Mouse (Mus musculus) right cerebral cortex, postnatal 36 days (tissue): ENCODE measurements around the gene Gm20403.
A peak's percentile ranks its signal among the peaks of the same experiment; 100 is the strongest.
"Not testable (repeated sequence)": the region's sequence is repeated elsewhere in the genome, so short reads cannot be mapped to it uniquely, and the experiment has no call there.

ENCODE experiments used
- DNase-seq, 2 experiments: peaks; one replicate each; pipeline ENCODE4 v3.0.0; 2022; ENCODE audit warnings: low spot score in 2 of 2, mixed read lengths in 1 of 2

The Gm20403 gene

GRCm38 (mm10) chr12:54986052-54986717, at the start of gene Gm20403:
Gm20403 (minus strand) TSS chr12:54986529.
- peak in 1 of 2 experiments; percentile 9 for DNase-seq

DNA sequence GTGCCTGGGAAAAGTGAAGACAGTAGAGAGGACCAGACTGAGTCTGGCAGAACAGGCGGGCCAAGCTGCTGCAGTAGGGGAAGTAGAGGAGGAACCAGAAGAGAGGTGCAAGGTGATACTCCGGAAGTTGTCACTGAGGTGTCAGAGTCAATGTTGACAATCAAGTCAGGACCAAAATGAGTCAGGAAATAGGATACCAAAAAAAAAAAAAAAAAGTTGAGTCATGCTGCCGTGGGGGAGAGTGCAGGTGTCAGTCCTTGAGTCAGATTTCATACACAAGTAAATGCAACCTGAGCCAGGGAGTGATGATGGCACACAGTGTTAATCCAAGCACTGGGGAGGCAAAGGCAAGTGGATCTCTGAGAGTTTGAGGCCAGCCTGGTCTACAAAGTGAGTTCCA, 40.8 kb upstream of the Gm20403 start:
- DNase-seq, result no peak

GRCm38 (mm10) chr12:55023284-55023683, 37.0 kb upstream of the Gm20403 start:
- no peak for DNase-seq

GRCm38 (mm10) chr12:55019421-55019877, 33.1 kb upstream of the Gm20403 start:
- DNase-seq, result no peak

DNA sequence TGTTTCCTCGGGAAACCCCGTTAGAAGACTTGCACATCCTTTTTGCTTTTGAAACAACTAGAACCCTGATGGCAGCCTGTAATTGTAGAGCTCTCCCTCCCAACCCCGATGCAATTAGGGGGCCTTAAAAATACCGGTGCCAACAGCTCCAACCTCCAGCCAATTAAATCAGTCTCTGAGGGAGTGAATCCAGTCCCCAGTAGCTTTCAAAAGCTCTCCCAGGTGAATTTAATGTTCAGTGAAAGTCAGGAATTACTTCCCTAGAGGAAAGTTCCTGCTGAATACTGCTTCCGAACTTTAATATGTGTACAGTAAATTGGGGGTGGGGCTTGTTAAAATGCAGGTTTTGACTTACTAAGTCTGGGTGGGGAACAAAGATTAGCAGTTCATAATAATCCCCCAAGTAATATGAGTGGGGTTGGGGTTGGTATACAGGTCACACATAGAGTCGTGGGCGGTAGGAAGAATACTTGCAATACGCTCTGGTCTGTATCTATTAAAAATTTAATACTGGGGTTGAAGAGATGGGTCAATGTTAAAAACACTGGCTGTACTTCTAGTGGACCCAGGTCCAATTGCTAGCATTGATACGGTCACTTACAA, 30.9 kb upstream of the Gm20403 start:
- no peak for DNase-seq

DNA sequence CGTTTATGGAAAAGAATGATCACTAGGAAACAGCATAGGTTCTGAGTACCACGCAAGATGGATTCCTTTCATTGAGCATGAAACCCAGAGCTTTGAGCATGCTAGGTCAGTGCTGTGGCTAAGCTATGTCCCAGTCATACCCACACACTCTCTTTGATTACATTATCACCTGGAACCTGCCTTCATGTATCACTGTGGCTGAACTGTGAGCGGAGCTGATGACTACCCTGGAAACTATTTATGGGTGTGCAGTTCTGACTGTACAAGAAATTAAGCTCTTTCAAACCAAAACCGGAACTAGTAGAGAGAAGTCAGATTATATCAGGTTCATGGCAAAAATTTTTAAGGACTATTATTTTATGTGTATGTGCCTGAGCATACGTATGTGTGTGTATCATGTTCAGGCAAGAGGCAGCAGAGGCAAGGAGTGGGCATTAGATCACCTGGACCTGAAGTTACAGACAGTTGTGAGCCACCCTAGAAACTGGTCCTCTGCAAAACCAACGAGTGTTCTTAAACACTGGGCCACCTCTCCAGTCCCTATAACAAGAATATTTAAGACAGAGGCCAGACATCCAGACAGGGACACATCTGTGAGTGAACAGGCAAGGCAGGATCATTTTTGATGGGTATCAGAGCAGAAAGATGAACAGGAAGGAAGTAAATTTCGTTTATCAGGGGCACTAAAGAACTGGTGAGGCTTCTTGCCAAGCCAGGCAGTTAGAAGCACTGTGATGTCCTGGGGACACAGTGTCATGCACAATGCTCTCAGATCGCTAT, 30.2 kb upstream of the Gm20403 start:
- DNase-seq, result no peak

DNA sequence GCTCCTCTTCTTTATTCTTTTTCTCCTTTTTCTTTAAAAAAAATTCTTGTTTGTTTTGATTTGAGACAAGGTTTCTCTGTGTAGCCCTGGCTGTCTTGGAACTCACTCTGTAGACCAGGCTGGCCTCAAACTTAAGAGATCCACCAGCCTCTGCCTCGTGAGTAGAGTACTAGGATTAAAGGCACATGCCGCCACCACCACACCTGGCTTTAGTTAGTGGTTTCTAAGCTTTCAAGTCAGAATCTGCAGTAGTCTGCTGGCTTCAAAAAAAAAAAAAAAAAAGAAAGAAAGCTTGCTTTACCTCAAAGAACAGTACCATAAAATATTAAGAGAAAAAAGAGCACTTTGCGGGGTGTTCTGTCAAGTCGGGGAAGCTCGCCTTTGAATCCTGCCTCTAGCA, 29.1 kb upstream of the Gm20403 start:
- no peak for DNase-seq

DNA sequence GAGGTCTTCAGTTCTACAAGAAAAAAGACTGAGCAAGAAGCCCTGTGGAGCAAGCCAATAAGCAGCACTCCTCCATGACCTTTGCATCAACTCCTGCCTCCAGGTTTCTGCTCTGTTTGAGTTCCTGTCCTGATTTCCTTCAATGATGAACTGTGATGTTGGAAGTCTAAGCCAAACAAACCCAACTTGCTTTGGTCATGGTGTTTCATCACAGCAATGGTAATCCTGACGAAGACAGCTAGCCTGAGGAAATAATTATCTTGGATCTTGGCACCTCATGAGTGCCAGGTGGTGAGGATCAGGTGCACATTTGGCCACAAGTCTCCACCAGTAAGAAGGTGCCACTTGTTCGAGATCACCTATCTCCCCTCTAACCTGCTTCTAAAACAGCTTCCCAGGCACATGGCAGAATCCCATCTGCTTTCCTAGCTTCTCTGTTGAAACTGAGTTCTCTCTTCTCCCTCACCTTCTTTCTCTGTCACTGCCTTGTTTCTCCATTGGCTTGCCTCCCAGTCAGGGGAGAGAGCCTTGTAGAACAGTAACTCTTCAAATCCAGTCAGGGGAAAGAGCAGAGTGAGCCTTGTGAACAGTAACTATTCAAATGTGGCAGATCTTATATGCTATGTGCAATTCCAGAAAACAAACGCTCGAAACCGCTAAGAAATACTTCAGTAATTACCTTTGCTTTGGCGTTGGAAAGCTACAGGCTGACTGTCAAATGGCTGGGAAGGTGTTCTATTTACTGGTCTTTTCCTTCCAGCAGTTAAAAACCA, 27.5 kb upstream of the Gm20403 start, which contains the start of gene Baz1a:
Gene Baz1a, minus strand, starts transcription at position 723 of the 773 bp plus-strand sequence.
- no peak for DNase-seq

GRCm38 (mm10) chr12:55013031-55013430, 26.7 kb upstream of the Gm20403 start:
- DNase-seq, result no peak

DNA sequence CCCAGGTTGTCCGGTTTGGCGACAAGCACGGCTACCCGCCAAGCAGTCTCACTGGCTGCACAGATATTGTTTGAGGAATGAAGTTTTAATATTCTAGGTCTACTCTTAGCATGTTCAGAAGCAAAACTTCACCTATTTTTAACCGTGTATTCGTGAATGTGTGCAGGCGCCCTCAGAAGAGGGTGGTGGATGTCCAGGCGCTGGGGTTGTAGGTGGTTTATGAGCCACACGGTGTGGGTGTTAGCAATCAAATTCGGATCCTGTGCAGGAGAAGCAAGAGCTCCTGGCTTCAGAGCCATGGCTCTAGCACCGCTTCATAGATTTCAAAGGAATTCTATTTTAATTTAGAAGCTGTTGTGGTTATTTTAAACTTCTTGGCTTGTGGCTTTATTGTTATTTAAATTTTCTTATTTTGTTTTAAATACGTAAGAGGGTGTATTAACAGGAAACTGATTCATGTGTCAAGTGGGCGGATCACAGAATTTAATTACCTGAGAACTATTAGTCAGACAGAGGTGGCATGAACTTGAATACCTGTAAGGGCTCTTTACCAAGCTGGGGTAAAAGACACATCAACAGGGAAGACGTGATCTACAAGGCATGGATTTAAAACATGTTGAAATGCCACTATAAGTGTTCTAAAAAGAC, 21.2 kb upstream of the Gm20403 start:
- DNase-seq, result peak in 1 of 2 experiments; percentile 63

- DNase-seq, result no peak
Measured at GRCm38 (mm10) chr12:55006071-55006470, 19.7 kb upstream of the Gm20403 start.

- no peak for DNase-seq
Measured at GRCm38 (mm10) chr12:55004396-55004795, 18.1 kb upstream of the Gm20403 start.

- DNase-seq, result no peak
Measured at GRCm38 (mm10) chr12:55003843-55004242, 17.5 kb upstream of the Gm20403 start.

- DNase-seq, result not testable (repeated sequence)
Measured at GRCm38 (mm10) chr12:55002532-55002931, 16.2 kb upstream of the Gm20403 start.

DNA sequence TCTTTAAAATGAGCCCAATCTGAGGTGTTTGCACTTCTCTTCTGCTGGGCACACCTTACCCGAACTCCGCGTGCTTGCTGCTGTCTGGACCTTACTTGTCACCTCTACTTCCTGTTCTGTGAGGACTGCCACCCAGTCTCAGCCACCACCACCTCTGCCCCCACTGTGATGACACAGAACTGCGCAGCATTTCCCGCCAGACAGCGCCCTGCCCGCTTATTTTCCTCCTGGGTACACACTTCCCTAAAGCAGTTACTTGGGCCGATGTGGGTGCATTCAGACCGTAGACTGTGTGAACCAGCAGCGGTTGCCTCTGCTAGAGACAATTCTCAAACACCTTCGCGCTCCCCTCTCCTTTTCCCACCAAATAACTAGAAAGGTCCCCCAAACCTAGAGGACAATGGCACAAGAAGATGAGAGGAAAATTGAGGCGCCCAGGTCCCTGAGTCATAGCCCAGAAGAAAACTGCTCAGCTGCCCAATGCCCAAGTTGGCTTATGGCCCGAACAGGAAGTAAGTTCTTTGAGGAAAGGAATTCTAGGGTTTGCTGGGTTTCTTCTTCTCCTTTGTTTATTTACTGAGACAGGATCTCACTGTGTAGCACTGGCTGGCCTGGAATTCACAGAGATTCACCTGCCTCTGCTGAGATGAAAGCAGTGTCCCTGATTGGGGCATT, 12.8 kb upstream of the Gm20403 start:
- DNase-seq, result no peak

GRCm38 (mm10) chr12:54998411-54998810, 12.1 kb upstream of the Gm20403 start:
- no peak for DNase-seq

DNA sequence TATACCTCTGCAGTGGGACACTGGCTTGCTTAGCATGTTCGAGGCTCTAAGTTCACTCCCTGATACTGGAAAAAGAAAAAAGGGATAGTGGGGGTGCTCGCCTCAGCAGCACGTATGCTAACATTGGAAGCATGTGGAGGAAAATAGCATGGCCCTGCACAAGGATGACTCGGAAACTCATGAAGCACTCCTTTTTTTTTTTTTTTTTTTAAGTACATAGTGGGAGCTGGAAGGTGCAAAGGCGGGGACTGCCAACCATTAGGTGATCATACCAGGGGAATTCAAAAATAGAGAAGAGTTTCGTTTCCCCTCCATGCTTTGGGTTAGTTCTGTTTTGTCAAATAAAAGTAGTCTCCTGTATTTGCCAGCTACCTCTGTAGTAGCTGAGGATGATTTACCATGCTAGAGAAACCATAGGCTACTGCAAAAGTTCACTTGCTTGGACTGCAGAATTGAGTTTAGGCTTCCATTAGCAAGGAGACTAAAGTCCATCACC, 10.7 kb upstream of the Gm20403 start:
- DNase-seq, result no peak

DNA sequence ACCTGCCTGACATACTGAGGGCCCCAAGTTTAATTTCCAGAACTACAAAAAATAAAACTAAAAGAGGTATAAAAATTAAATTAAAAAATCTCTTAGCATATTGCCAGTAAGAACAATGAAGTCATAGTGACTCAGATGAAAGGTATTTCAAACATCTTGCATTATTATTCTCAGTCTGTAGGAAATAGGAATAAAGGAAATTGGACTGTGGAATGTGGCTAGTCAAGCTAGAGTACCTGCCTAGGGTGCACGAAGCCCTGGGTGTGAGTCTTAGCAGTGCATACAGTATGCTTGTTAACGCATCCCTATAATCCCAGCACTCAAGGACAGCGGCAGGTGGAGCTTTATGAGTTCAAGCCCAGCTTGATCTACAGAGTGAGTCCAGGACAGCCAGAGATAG, 9.6 kb upstream of the Gm20403 start:
- DNase-seq, result no peak

GRCm38 (mm10) chr12:54994418-54994817, 8.1 kb upstream of the Gm20403 start:
- DNase-seq, result no peak

- DNase-seq, result no peak
Measured at GRCm38 (mm10) chr12:54994068-54994386, 7.7 kb upstream of the Gm20403 start.
